ENCODE assay signal across 9 mouse cellular contexts in the genomic region with DNA sequence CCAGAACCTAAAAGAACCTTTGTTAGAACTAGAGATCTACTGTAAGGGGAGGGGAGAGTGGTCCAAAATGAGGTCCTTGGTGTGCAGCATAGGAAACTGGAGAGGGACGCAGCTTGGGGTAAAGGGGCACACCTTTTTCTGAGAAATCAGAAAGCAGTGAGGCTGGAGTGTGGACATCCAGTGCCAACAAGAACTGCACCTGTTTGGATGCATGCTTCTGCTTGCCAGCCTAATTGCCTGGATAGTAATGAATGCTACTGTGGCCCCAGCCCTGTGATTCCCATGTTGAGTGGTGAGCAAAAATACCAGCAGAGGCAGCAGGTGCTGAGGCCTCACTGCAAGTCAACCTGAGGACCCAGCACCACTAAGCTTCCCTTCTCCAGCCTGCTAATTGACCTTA. TPM values are rescaled to one million over a fixed set of nuclear protein-coding genes. Genes with fewer than 3 reads are reported as not detected.
A peak's percentile ranks its signal among the peaks of the same experiment; 100 is the strongest.
DNase-seq lines count a peak whose midpoint lies in the region; ATAC-seq lines count a peak whose summit lies in the region.
"Had no signal": no experiment of that assay in that cellular context is flagged by ENCODE, and none has a peak within 500 bp of the region (broad histone marks: within the 10 kb centered on the region; RNA-seq: fewer than 3 reads in every experiment).

No protein-coding gene starts in this region.

- H3K27me3 ChIP-seq in heart, embryonic 11.5 days (ENCODE audit: control insufficient read depth, insufficient read depth, low read length), result peaks cover 18% of the 10 kb centered on the region
- H3K27me3 ChIP-seq in embryonic facial prominence, embryonic 10.5 days (replicated peaks; ENCODE audit: low read depth, poor library complexity, severe bottlenecking), result peaks cover 55% of the 10 kb centered on the region
- no peaks in the 10 kb centered on the region for H3K27me3 ChIP-seq in intestine, embryonic 16.5 days (replicated peaks; ENCODE audit: control insufficient read depth, insufficient read depth, low read length)
- peaks cover 27% of the 10 kb centered on the region for H3K27me3 ChIP-seq in midbrain, embryonic 13.5 days

- DNase-seq in heart, adult 18-20 months, result no peak
- DNase-seq in embryonic facial prominence, embryonic 10.5 days (ENCODE audit: low spot score), result no peak
- no peak for DNase-seq in adrenal gland, postnatal 10 days
- DNase-seq in layer of hippocampus, adult 8-10 months (ENCODE audit: low spot score in 2 of 2), result no peak
- no peak for DNase-seq in lung, postnatal 10 days

- H3K9me3 ChIP-seq in heart, embryonic 11.5 days (replicated peaks; ENCODE audit: control insufficient read depth, low read length), result no peaks in the 10 kb centered on the region
- H3K9me3 ChIP-seq in embryonic facial prominence, embryonic 10.5 days, result no peaks in the 10 kb centered on the region
- no peaks in the 10 kb centered on the region for H3K9me3 ChIP-seq in intestine, embryonic 16.5 days (ENCODE audit: control insufficient read depth, low read length)
- no peaks in the 10 kb centered on the region for H3K9me3 ChIP-seq in midbrain, embryonic 13.5 days

- H3K4me1 ChIP-seq in heart, embryonic 11.5 days (ENCODE audit: control insufficient read depth, insufficient read depth, low read length), result no peaks in the 10 kb centered on the region
- H3K4me1 ChIP-seq in embryonic facial prominence, embryonic 10.5 days, result peaks cover 16% of the 10 kb centered on the region
- H3K4me1 ChIP-seq in intestine, embryonic 16.5 days (ENCODE audit: control insufficient read depth, insufficient read depth, low read length), result peaks cover 9% of the 10 kb centered on the region
- peaks cover 9% of the 10 kb centered on the region for H3K4me1 ChIP-seq in midbrain, embryonic 13.5 days (replicated peaks)

- peak overlapping the region; percentile 66; the same call in 1 of the 2 replicates for H3K9ac ChIP-seq in heart, embryonic 11.5 days (ENCODE audit: low read depth, low read length)
- H3K9ac ChIP-seq in intestine, embryonic 16.5 days (ENCODE audit: low read depth, low read length), result peak overlapping the region; percentile 75
- H3K9ac ChIP-seq in midbrain, embryonic 13.5 days (replicated peaks), result peak overlapping the region; percentile 78; the same call in 1 of the 2 replicates

- peak overlapping the region; percentile 95 for H3K4me2 ChIP-seq in heart, embryonic 11.5 days
- peak overlapping the region; percentile 96 for H3K4me2 ChIP-seq in intestine, embryonic 16.5 days (ENCODE audit: low read depth, low read length)
- peak overlapping the region; percentile 94 for H3K4me2 ChIP-seq in midbrain, embryonic 13.5 days (replicated peaks)

- WGBS in heart, embryonic 11.5 days (ENCODE audit: insufficient replicate concordance), result 32% methylated on average over 1 of the region's 1 CpGs
- WGBS in embryonic facial prominence, embryonic 10.5 days, result 31% methylated on average over 1 of the region's 1 CpGs
- WGBS in intestine, embryonic 16.5 days, result 40% methylated on average over 1 of the region's 1 CpGs
- 37% methylated on average over 1 of the region's 1 CpGs for WGBS in midbrain, embryonic 13.5 days

- no peak overlapping the region for H3K27ac ChIP-seq in heart, embryonic 11.5 days (ENCODE audit: low read depth, low read length)
- H3K27ac ChIP-seq in embryonic facial prominence, embryonic 10.5 days (replicated peaks), result 0 out of 2 replicates have a peak overlapping the region, but pooled peaks have one; percentile 74
- no peak overlapping the region for H3K27ac ChIP-seq in intestine, embryonic 16.5 days (ENCODE audit: low read length)
- H3K27ac ChIP-seq in midbrain, embryonic 13.5 days, result no peak overlapping the region

- H3K36me3 ChIP-seq in heart, embryonic 11.5 days (ENCODE audit: control insufficient read depth, insufficient read depth, low read length), result no peaks in the 10 kb centered on the region
- H3K36me3 ChIP-seq in embryonic facial prominence, embryonic 10.5 days (replicated peaks), result no peaks in the 10 kb centered on the region
- no peaks in the 10 kb centered on the region for H3K36me3 ChIP-seq in intestine, embryonic 16.5 days (ENCODE audit: control insufficient read depth, insufficient read depth, low read length)
- H3K36me3 ChIP-seq in midbrain, embryonic 13.5 days, result no peaks in the 10 kb centered on the region

- peak overlapping the region; percentile 69 for H3K4me3 ChIP-seq in heart, embryonic 11.5 days (ENCODE audit: low read depth, low read length)
- H3K4me3 ChIP-seq in embryonic facial prominence, embryonic 10.5 days, result peak overlapping the region; percentile 80
- H3K4me3 ChIP-seq in intestine, embryonic 16.5 days (ENCODE audit: low read length), result peak overlapping the region; percentile 68
- peak overlapping the region; percentile 69 for H3K4me3 ChIP-seq in midbrain, embryonic 13.5 days (replicated peaks)

- no peak for ATAC-seq in heart, embryonic 11.5 days (replicated peaks; ENCODE audit: insufficient number of reproducible peaks, low FRiP score, low TSS enrichment)
- peak; percentile 13; the same call in 1 of the 2 replicates for ATAC-seq in intestine, embryonic 16.5 days
- ATAC-seq in midbrain, embryonic 13.5 days, result peak; percentile 25; the same call in 1 of the 2 replicates

RNA-seq across cellular contexts. Expression of gene Cobl, which starts 0.5 kb away (rescaled TPM):
- polyA plus RNA-seq in heart, embryonic 11.5 days (2014; fragmentation: Nextera tagmentation; extraction: Ambion mirVana), result 31.4 and 36.0 TPM in 2 replicates
- 10 to 100 TPM; 19.1 to 21.2 TPM for total RNA-seq in heart, adult 18-20 months (2021)
- 2.1 and 3.4 TPM in 2 replicates for polyA plus RNA-seq in embryonic facial prominence, embryonic 10.5 days (2016; fragmentation: Nextera tagmentation; extraction: Ambion mirVana)
- 7.4 and 8.8 TPM in 2 replicates for polyA plus RNA-seq in intestine, embryonic 16.5 days (2015; fragmentation: Nextera tagmentation; extraction: Ambion mirVana)
- 6.4 and 6.8 TPM in 2 replicates for polyA plus RNA-seq in midbrain, embryonic 13.5 days (2015; fragmentation: Nextera tagmentation; extraction: Ambion mirVana)
- total RNA-seq in adrenal gland, postnatal 10 days (2021), result 10 to 100 TPM in 1 of 2 experiments, 1 to 10 TPM in 1; 9.1 to 16.1 TPM
- total RNA-seq in layer of hippocampus, adult 8-10 months (2022), result 10 to 100 TPM; 21.1 to 35.3 (median 28.9) TPM
- total RNA-seq: hematopoietic stem cell, adult 5-6 weeks had no signal
